Mouse (Mus musculus) ES-E14 (cell line): ENCODE measurements at regions not wholly inside any gene's neighbourhood (a gene's known extent, or its start where the extent isn't known, plus 50 kb on each side); places are given as distances from the start of the nearest gene placed in this dataset.

Experiments
- CHD2 ChIP-seq: IDR thresholded peaks from 2 replicates; pipeline ENCODE4 v1.6.1; 2014; ENCODE audit warnings: mild to moderate bottlenecking, low read depth, low read length, inconsistent platforms
- HCFC1 ChIP-seq: IDR thresholded peaks from 2 replicates; pipeline ENCODE4 v1.6.1; 2012; ENCODE audit warnings: low read length, inconsistent platforms, borderline replicate concordance; ENCODE audit not compliant: insufficient read depth
- MAFK ChIP-seq: IDR thresholded peaks from 2 replicates; pipeline ENCODE4 v1.6.1; 2014; ENCODE audit warnings: mild to moderate bottlenecking, low read depth, low read length, inconsistent platforms; ENCODE audit not compliant: insufficient read depth
- ZC3H11A ChIP-seq: IDR thresholded peaks from 2 replicates; pipeline ENCODE4 v1.6.1; 2012; ENCODE audit warnings: low read depth, mild to moderate bottlenecking, inconsistent platforms, low read length, borderline replicate concordance
- ZNF384 ChIP-seq: IDR thresholded peaks from 2 replicates; pipeline ENCODE4 v1.6.1; 2012; ENCODE audit warnings: low read depth, low read length, inconsistent platforms

DNA sequence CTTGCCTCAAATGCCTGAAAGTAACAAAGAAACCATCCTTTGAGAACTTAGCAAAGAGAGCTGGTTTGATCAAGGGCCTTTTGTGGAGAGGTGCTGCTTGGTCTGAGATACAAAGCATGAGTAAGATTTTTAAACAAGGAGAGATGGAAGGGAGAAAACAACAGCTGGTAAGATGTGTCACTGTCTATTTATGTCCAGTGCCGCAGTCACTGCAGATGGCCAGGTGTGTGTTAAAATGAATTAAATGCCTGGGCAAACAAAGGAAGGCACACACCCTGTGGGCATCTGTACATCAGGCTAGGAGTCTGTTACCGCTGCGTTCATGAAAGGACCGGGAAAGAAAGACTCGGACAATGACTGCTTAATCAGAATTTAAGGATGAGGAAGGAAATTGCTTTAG, 68.2 kb upstream of the Gm10985 start:
- no peak for TF ChIP-seq ZNF384
- TF ChIP-seq MAFK = no peak
- no peak for TF ChIP-seq CHD2
- no peak for TF ChIP-seq HCFC1
- no peak for TF ChIP-seq ZC3H11A
